Mouse (Mus musculus) lung, postnatal 10 days (tissue): Measurements from ENCODE around the gene Prr14.
"Not testable (repeated sequence)": the region's sequence is repeated elsewhere in the genome, so short reads cannot be mapped to it uniquely, and the experiment has no call there.

Experiments used
- DNase-seq: peaks from one replicate; pipeline ENCODE4 v3.0.0; 2021

Prr14 gene

GRCm38 (mm10) chr7:127459311-127459710, at the start of gene Prr14:
Gene Prr14, plus strand, starts transcription at chr7:127459611.
- not testable (repeated sequence) for DNase-seq

GRCm38 (mm10) chr7:127411418-127411817, 48.0 kb upstream of the Prr14 start:
- no peak for DNase-seq

GRCm38 (mm10) chr7:127421388-127422191, 37.8 kb upstream of the Prr14 start, which contains the start of gene Zfp688:
Gene Zfp688, minus strand, starts transcription at chr7:127422068.
- peak; percentile 98 for DNase-seq

- peak; percentile 39 for DNase-seq
Observed at GRCm38 (mm10) chr7:127422247-127422646, 37.2 kb upstream of the Prr14 start.

GRCm38 (mm10) chr7:127425291-127425690, 34.1 kb upstream of the Prr14 start:
- DNase-seq: no peak

- DNase-seq: no peak
Observed at GRCm38 (mm10) chr7:127425911-127426310, 33.5 kb upstream of the Prr14 start.

- peak; percentile 21 for DNase-seq
Observed at GRCm38 (mm10) chr7:127426354-127426753, 33.1 kb upstream of the Prr14 start.

- DNase-seq: no peak
Observed at GRCm38 (mm10) chr7:127435206-127435605, 24.2 kb upstream of the Prr14 start.

GRCm38 (mm10) chr7:127437724-127438123, 21.7 kb upstream of the Prr14 start:
- DNase-seq: peak; percentile 19

GRCm38 (mm10) chr7:127443976-127444375, 15.4 kb upstream of the Prr14 start:
- DNase-seq: no peak

- peak; percentile 97 for DNase-seq
Observed at GRCm38 (mm10) chr7:127448521-127449300, 10.7 kb upstream of the Prr14 start, which contains the start of gene Zfp689. Gene Zfp689, minus strand, starts transcription at chr7:127449158.

- DNase-seq: no peak
Observed at GRCm38 (mm10) chr7:127449966-127450365, 9.4 kb upstream of the Prr14 start.

GRCm38 (mm10) chr7:127453056-127453455, 6.4 kb upstream of the Prr14 start:
- no peak for DNase-seq

GRCm38 (mm10) chr7:127454905-127455304, 4.5 kb upstream of the Prr14 start:
- no peak for DNase-seq

GRCm38 (mm10) chr7:127458371-127459122, 864 bp upstream of the Prr14 start:
- not testable (repeated sequence) for DNase-seq

- no peak for DNase-seq
Observed at GRCm38 (mm10) chr7:127465191-127465590, 5.8 kb downstream of the Prr14 start.

- not testable (repeated sequence) for DNase-seq
Observed at GRCm38 (mm10) chr7:127465670-127466069, 6.3 kb downstream of the Prr14 start.

GRCm38 (mm10) chr7:127466606-127467005, 7.2 kb downstream of the Prr14 start:
- DNase-seq: no peak

- peak; percentile 24 for DNase-seq
Observed at GRCm38 (mm10) chr7:127470011-127470715, 10.8 kb downstream of the Prr14 start.

GRCm38 (mm10) chr7:127470743-127471645, 11.6 kb downstream of the Prr14 start:
- DNase-seq: peak; percentile 96

GRCm38 (mm10) chr7:127471646-127472010, 12.2 kb downstream of the Prr14 start:
- DNase-seq: no peak
